Mouse (Mus musculus): ENCODE measurements at regions not wholly inside any gene's neighbourhood (a gene's known extent, or its start where the extent isn't known, plus 50 kb on each side); places are given as distances from the start of the nearest gene placed in this dataset.

DNA sequence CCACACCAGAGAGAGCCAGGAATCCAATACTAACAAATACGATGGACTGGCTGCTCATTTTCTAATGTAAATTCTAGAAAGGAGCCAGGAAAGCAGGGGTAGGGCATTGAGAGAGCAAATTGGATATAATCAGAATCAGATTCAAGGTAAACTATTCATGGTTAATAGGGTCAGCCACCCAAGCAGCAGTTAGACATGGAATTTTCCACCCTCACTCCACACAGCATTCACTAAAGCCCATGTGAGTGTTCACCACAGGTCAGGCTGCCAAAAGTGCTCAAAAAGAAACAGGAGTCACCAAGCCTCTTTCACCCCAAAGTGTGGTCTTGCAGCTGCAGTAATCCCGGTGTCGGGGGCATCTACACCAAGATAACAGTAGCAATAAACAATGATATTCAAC, 596.9 kb downstream of the Tox3 start:
- intact Hi-C loops (cut with DNase I): no loop called here
- H3K4me1 ChIP-seq (ENCODE audit: control insufficient read depth, insufficient read depth, low read length): no peaks in the 10 kb centered on the region
- no peaks in the 10 kb centered on the region for H3K27me3 ChIP-seq (ENCODE audit: control insufficient read depth, insufficient read depth, low read length)
- DNase-seq: no peak
- no peaks in the 10 kb centered on the region for H3K79me2 ChIP-seq (replicated peaks; ENCODE audit: control insufficient read depth, insufficient read depth, low read length)
- no peak overlapping the region for H3K9ac ChIP-seq (ENCODE audit: low read depth, low read length)
- no peak overlapping the region for H3K4me3 ChIP-seq
- no peaks in the 10 kb centered on the region for H3K36me3 ChIP-seq (ENCODE audit: control insufficient read depth, insufficient read depth, low read length)
- 82% methylated on average over 3 of the region's 3 CpGs for WGBS
- H3K27ac ChIP-seq: no peak overlapping the region
- TF ChIP-seq EP300 (IDR thresholded peaks at IDR 0.05; ENCODE audit: insufficient read depth, low read depth, low read length): no peak
- TF ChIP-seq POLR2A (IDR thresholded peaks at IDR 0.05; ENCODE audit: insufficient read depth, low read depth, low read length): no peak
- no peak for TF ChIP-seq CTCF (IDR thresholded peaks at IDR 0.05)

DNA sequence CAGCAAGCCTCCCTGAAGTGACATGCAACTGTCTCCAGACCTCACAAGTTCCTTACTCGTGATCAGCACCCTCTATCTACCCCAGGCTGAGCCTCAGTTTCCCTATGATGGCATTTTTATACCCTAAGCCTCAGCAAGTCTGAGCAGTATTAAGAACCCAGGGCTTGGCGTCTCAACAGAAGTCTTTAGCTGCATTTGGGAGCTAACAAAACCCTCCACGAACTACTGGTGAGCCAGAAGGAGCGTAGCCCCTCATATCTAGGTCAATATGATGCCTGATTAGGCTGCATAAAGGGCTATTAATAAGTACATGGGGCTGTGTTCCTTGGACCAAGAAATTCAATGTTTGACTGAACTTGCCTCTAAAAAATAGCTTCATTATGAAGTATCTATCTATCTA, 600.4 kb downstream of the Tox3 start:
- intact Hi-C loops (cut with DNase I): no loop called here
- H3K4me1 ChIP-seq (ENCODE audit: control insufficient read depth, insufficient read depth, low read length): no peaks in the 10 kb centered on the region
- WGBS: 60% methylated on average over 4 of the region's 4 CpGs

DNA sequence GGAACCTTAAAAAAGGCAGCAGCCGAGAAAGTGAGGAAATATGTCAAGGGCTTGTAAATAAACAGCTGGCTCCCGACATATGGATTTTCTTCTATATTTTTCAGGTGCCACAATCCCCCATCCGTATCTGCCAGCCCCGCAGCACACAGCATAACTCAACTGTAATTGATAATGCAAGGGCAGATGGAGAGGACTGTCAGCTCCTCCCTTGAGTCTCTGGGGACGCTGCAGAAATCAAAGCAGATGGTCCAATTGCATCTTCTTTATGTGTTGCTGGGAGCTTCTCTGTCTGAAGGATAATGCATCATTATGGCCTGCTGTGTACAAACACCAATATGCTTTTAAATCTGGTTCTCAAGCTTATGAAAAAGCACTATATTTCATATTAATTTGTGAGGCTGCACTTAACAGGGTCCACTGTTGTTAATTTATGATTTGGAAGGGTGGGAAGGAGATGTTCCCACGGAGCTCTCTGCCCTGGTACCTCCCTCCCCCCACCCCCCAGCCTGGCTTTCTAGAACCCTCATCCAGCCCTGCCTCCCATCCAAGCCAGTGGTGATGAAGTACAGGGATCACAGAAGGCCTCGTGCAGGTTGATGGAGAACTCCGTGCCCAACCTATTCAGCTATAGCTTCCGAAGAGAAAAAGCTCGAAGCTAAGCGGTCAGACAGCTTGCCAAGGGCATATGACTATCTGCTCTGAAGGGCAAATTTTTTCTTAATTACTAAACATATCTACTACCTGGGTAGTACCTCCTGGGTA, 603.7 kb downstream of the Tox3 start:
- Histone ChIP-seq H3K36me3 (ENCODE audit: control insufficient read depth, insufficient read depth, low read length) (no peaks in the 10 kb centered on the region), H3K9ac (ENCODE audit: low read depth, low read length) (no peak overlapping the region), H3K27me3 (ENCODE audit: control insufficient read depth, insufficient read depth, low read length) (no peaks in the 10 kb centered on the region), H3K4me3 (no peak overlapping the region), H3K79me2 (replicated peaks; ENCODE audit: control insufficient read depth, insufficient read depth, low read length) (no peaks in the 10 kb centered on the region), H3K27ac (no peak overlapping the region), H3K4me1 (ENCODE audit: control insufficient read depth, insufficient read depth, low read length) (no peaks in the 10 kb centered on the region)
- DNase-seq: no peak
- no peak for TF ChIP-seq CTCF (IDR thresholded peaks at IDR 0.05)
- TF ChIP-seq EP300 (IDR thresholded peaks at IDR 0.05; ENCODE audit: insufficient read depth, low read depth, low read length): no peak
- WGBS: 75% methylated on average over 11 of the region's 11 CpGs
- intact Hi-C loops (cut with DNase I): no loop called here

More for the DNA sequence above, 600.4 kb downstream of the Tox3 start:
- Histone ChIP-seq H3K9ac (ENCODE audit: low read depth, low read length) (no peak overlapping the region), H3K27ac (no peak overlapping the region), H3K36me3 (ENCODE audit: control insufficient read depth, insufficient read depth, low read length) (no peaks in the 10 kb centered on the region), H3K4me3 (no peak overlapping the region), H3K27me3 (ENCODE audit: control insufficient read depth, insufficient read depth, low read length) (no peaks in the 10 kb centered on the region), H3K79me2 (replicated peaks; ENCODE audit: control insufficient read depth, insufficient read depth, low read length) (no peaks in the 10 kb centered on the region)
- DNase-seq: no peak
- no peak for TF ChIP-seq EP300 (IDR thresholded peaks at IDR 0.05; ENCODE audit: insufficient read depth, low read depth, low read length)
- TF ChIP-seq POLR2A (IDR thresholded peaks at IDR 0.05; ENCODE audit: insufficient read depth, low read depth, low read length): no peak
- TF ChIP-seq CTCF (IDR thresholded peaks at IDR 0.05): no peak

DNA sequence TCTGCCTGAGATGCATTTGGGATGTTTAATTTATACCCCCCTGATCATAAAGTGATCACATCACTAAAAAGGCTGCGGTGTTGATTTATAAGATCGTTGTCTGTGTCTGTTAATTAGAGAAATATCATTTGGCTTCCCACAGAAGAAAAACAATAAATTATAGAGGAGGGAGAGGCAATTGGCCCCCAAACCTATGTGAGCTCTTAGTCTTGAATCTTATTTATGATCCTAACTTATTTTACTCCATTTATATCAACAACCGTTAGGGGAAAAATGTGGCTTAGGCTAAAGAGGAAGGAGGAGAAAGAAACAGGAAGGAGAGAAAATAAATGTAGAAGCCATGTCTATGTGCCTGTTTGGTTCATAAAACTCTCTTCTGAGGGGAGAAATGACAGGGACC, 609.5 kb downstream of the Tox3 start:
- H3K79me2 ChIP-seq (replicated peaks; ENCODE audit: control insufficient read depth, insufficient read depth, low read length): no peaks in the 10 kb centered on the region
- H3K4me1 ChIP-seq (ENCODE audit: control insufficient read depth, insufficient read depth, low read length): no peaks in the 10 kb centered on the region
- no peaks in the 10 kb centered on the region for H3K27me3 ChIP-seq (ENCODE audit: control insufficient read depth, insufficient read depth, low read length)
- TF ChIP-seq EP300 (IDR thresholded peaks at IDR 0.05; ENCODE audit: insufficient read depth, low read depth, low read length) (no peak), CTCF (IDR thresholded peaks at IDR 0.05) (no peak), POLR2A (IDR thresholded peaks at IDR 0.05; ENCODE audit: insufficient read depth, low read depth, low read length) (no peak)
- no peak overlapping the region for H3K4me3 ChIP-seq
- intact Hi-C loops (cut with DNase I): no loop called here
- no peak overlapping the region for H3K27ac ChIP-seq
- no peak for DNase-seq
- H3K9ac ChIP-seq (ENCODE audit: low read depth, low read length): no peak overlapping the region
- H3K36me3 ChIP-seq (ENCODE audit: control insufficient read depth, insufficient read depth, low read length): no peaks in the 10 kb centered on the region
- 88% methylated on average over 3 of the region's 3 CpGs for WGBS

DNA sequence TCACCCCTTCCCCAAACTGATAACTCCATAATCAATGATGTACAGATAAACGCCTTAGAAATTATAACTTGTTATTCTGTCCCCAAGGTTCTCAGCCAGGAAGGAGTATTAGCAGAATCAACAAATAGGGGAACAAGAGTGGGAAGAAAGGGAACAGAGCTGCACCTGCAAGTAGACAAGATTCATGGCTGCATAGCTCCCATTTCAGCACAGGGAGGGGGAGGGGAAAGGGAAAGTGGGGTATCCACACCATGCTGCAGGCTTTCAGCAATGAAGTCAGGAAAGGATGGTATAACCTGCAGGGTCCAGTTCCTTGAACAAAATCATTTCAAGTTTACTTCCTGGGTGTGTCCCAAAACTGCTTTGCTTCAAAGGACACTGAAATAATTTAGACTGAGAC, 610.5 kb downstream of the Tox3 start:
- intact Hi-C loops (cut with DNase I): no loop called here
- no peaks in the 10 kb centered on the region for H3K79me2 ChIP-seq (replicated peaks; ENCODE audit: control insufficient read depth, insufficient read depth, low read length)
- no peaks in the 10 kb centered on the region for H3K4me1 ChIP-seq (ENCODE audit: control insufficient read depth, insufficient read depth, low read length)
- H3K4me3 ChIP-seq: no peak overlapping the region
- H3K27ac ChIP-seq: no peak overlapping the region
- no peaks in the 10 kb centered on the region for H3K27me3 ChIP-seq (ENCODE audit: control insufficient read depth, insufficient read depth, low read length)
- 85% methylated on average over 1 of the region's 1 CpGs for WGBS
- DNase-seq: no peak
- no peak for TF ChIP-seq POLR2A (IDR thresholded peaks at IDR 0.05; ENCODE audit: insufficient read depth, low read depth, low read length)
- TF ChIP-seq EP300 (IDR thresholded peaks at IDR 0.05; ENCODE audit: insufficient read depth, low read depth, low read length): no peak
- TF ChIP-seq CTCF (IDR thresholded peaks at IDR 0.05): no peak
- no peaks in the 10 kb centered on the region for H3K36me3 ChIP-seq (ENCODE audit: control insufficient read depth, insufficient read depth, low read length)
- H3K9ac ChIP-seq (ENCODE audit: low read depth, low read length): no peak overlapping the region

DNA sequence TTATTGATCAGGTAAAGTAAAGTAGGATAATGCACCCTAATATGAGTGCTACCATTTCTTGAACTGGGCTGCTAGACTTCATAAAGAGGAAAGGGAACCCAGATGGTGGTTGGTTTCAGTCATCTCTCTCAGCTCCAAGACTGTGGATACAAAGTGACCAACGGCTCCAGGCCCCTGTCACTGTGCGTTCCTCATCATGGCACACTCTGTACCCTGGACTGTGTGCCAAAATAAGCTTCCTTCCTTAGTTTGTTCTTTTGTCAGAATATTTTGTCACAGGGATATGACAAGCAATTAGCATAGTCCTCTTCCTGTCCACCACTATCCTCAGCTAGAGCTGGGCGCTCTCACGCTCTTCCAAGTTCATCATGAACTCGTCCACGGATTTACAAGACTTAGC, 620.9 kb downstream of the Tox3 start:
- TF ChIP-seq CTCF (IDR thresholded peaks at IDR 0.05): no peak
- no peak for TF ChIP-seq EP300 (IDR thresholded peaks at IDR 0.05; ENCODE audit: insufficient read depth, low read depth, low read length)
- TF ChIP-seq POLR2A (IDR thresholded peaks at IDR 0.05; ENCODE audit: insufficient read depth, low read depth, low read length): no peak
- Histone ChIP-seq H3K27ac (no peak overlapping the region), H3K9ac (ENCODE audit: low read depth, low read length) (no peak overlapping the region), H3K79me2 (replicated peaks; ENCODE audit: control insufficient read depth, insufficient read depth, low read length) (no peaks in the 10 kb centered on the region), H3K4me1 (ENCODE audit: control insufficient read depth, insufficient read depth, low read length) (no peaks in the 10 kb centered on the region), H3K36me3 (ENCODE audit: control insufficient read depth, insufficient read depth, low read length) (no peaks in the 10 kb centered on the region), H3K27me3 (ENCODE audit: control insufficient read depth, insufficient read depth, low read length) (no peaks in the 10 kb centered on the region), H3K4me3 (no peak overlapping the region)
- DNase-seq: no peak
- intact Hi-C loops (cut with DNase I): no loop called here
- 73% methylated on average over 6 of the region's 6 CpGs for WGBS
